Mouse (Mus musculus) heart, adult 18-20 months (tissue): Measurements from ENCODE around the gene Mertk. TPM values are rescaled to one million over a fixed set of nuclear protein-coding genes. Genes with fewer than 3 reads are reported as not detected.

Experiments used
- DNase-seq, 2 experiments: peaks; one replicate each; pipeline ENCODE4 v3.0.0; 2021 to 2022; ENCODE audit warnings: mixed read lengths in 1 of 2
- total RNA-seq, 2 experiments: library from RNA; stranded (reverse); gene quantifications; 2 replicates each; pipeline ENCODE4 v1.2.3; 2021

Gene Mertk
- total RNA-seq, 2 experiments from 2014 or later, result 6.3 to 7.3 TPM

- no peak for DNase-seq
Measured at GRCm38 (mm10) chr2:128722106-128722710, 23.5 kb downstream of the Mertk start.

DNA sequence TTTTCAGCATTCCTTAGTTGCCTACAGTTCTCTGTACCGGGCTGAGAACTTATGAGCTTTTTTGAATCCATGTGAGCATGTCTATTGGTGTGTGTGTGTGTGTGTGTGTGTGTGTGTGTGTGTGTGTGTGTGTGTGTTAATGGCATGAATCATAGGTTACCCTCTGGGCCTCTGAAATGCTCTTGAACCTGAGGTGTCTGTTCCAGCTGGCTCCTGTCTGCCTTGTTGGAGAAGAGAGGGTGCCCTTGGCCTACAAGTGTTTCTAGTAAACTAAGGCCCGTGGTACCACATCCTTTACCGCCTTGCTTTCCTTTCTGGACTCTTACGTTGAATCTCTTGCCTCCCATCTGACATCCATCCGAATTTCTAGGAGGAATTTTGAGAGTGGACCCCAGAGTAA lies 27.3 kb downstream of the Mertk start:
- DNase-seq, result no peak

DNA sequence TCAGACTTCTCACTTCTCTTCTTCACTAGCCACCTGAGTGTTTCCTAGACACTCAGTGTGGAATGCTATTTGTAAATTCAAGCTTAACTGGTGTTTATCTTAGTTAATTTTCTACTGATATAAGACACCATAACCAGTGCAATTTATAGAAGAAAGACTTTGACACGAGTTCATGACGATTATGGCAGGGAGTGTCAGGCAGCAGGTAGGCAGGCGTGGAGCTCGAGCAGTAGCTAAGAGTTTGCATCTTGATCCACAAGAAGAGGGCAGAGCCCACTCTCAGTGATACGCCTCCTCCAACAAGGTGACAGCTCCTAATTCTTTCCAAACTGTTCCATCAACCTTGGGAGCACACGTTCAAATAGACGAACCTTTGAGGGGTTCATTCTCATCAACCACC lies 27.9 kb downstream of the Mertk start:
- no peak for DNase-seq

DNA sequence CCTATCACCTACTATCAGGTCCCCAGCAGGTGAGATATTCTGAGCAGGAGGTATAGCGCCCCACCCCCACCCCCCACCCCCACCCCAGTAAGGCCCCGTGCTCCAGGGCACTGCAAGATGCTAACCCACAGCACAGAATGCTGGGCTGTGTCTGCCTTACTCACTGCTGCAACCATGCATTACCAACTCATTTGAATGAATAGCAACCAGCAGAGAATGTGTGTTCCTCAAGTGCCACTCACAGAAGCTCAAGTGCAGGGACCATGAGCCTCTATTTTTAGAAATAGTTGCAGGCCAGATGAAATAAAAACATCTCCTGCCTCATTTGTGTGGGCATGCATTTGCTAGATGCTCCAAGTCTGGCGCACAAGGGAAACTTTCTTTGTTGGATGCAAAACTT lies 28.8 kb downstream of the Mertk start:
- DNase-seq, result no peak

DNA sequence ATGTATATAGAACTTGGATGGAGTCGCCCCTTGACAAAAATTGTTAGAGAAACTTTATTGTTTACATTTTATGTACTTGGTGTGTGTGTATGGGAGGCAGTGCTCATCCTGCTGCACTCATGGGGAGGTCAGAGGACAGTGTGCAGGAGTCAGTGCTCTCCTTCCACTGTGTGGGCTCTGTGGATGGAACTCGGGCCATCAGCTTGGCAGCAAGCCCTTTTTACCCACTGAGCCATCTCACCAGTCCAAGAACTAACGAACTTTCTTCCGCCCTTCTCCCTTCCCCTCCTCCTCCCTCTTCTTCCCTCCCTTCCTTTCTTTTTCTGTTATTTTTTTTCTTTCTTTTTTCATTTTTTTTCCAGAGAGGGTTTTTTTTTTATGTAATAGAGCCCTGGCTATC lies 29.3 kb downstream of the Mertk start:
- no peak for DNase-seq

GRCm38 (mm10) chr2:128729141-128729540 lies 30.4 kb downstream of the Mertk start:
- DNase-seq, result no peak

GRCm38 (mm10) chr2:128731514-128731913 lies 32.8 kb downstream of the Mertk start:
- no peak for DNase-seq

DNA sequence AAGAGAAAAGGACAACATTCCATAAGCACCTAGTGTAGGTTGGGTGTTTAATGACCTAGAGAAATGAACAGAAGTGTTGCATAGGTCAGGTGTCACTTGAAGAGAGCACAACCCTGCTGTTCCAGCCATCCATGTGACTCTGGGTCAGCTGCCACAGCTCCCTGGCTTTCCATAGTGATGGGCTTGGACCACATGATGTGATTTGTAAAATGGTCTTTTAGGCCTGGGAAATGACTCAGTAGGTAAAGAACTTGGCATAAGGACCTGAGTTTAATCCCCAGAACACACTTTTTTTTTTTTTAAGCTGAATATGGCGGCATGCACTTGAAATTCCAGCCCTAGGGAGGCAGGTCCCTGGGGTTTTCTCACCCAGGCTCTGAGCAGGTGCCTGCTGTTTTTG lies 33.2 kb downstream of the Mertk start:
- no peak for DNase-seq

DNA sequence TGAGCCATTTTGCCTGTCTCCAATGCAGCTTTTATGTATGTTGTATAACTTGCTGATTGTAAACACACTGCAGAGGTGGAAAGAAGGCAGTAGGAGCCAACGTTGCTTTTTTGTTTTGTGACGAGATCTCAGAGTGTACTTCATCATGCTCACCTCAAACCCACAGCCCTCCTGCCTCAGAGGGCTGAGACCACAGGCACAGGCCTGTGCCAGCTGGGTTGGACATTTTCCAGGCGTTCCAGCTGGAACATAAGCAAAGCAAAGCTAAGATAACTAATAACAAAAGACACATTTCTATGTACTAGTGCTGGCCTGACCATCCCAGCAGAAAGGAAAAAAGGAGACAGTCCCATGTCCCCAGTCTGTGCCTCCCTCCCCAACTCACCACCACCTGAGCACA lies 36.3 kb downstream of the Mertk start:
- no peak for DNase-seq

DNA sequence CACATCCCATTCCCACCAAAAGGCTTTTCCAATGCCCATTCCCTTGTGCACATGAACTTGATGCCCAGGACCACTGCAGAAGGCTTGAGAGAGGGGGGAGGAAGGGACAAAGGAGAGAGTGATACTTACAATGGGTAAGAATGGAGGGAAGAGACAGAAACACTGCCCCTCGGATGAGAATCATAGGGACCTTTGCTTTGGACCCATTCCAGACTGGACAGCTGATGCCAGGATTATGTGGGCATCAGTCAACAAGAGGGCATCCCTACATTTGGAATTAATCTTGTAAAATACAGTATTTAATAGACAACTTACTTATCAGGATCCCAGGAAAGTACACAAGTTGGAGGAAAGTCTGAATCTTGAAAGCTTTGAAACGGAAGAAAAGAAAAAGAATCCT lies 38.3 kb downstream of the Mertk start:
- DNase-seq, result no peak

- DNase-seq, result no peak
Measured at GRCm38 (mm10) chr2:128737796-128738195, 39.0 kb downstream of the Mertk start.

GRCm38 (mm10) chr2:128738725-128739258 lies 40.0 kb downstream of the Mertk start:
- peak; percentile 76 to 80 for DNase-seq

DNA sequence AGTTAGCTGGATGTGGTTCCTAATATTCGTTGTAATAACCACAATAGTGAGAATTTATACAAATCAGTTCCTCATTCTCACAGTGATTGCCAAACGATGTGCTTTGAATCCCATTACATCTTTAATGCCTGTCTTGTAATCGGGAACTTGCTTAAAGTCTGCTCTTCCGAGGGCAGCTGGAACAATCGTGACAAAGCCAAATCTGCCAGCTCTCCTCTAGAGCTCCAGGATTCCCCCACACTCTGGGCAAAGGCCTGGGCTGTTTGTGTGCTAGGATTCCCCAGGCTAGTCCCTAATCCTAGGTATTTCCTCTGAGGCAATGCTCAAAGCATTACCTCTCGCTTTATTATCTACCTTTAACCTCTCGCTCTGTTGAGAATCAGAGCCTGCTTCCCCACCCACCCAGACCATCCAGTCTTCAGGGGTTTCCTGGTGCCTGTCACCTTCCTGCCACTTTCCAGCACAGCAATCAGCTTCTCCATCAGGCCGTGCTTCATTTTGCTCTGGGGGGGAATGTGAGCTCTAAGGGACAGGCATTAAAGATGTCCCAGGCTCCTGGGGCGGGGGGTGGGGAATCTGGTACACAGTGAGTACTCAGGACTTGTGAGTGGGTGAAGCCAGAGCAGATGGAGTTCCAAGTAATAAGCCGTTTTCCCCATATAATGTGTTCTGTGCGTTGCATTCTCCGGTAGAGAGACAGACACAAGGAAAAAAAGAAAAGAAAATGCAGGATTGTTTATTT lies 47.3 kb downstream of the Mertk start:
- peak; percentile 42 to 46 for DNase-seq

DNA sequence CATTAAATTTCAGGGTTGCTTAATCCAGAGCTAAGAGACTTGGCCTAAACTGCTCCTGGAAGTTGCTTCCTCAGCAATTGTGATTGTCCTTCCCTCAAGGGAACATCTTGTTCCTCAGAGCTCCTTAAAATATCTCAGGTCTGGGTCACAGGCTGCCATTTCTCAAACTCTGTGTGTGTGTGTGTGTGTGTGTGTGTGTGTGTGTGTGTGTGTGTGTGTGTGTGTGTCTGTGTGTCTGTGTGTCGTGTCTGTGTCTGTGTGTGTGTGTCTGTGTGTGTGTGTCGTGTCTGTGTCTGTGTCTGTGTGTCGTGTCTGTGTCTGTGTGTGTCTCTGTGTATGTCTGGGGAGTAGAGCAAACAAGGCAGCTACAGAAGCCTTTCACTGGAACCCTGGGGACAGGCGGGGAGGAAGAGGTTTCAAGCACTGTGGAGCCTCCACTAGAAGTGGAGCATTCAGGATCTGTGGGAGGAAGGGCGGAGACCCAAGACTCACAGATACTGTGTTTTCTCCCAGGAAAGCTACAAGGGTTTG lies 47.9 kb downstream of the Mertk start:
- DNase-seq, result peak; percentile 65 to 84

DNA sequence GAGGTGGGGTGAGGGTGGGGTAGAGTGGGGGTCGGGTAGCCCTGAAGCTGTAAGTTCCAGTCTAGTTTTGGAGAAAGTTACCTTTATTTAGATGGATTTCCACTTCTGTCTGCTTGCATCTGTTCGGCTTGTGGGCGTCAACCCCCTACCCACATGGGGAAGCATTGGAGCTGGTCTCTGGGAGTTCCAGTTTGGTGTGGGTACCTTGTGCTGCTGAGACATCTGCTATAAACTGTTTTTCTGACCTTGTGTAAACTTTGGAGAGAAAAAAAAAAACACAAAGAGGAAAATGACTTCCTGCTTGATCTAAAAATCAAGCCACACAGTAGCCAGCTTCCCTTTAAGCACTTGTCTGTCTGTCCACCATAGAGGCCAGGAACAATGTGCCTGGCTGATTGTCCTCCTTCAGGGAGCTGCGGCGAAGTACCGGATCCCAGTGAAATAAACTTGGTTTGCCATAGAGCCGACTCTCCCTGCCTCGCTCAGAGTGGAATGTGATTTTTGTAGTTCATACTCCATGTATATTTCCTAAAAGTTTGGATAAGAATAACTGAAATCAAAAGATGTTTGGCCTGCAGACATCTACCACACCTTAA lies 48.8 kb downstream of the Mertk start:
- peak; percentile 60 to 63 for DNase-seq

- DNase-seq, result no peak
Measured at GRCm38 (mm10) chr2:128748171-128748570, 49.4 kb downstream of the Mertk start.

- DNase-seq, result peak in 1 of 2 experiments; percentile 32
Measured at GRCm38 (mm10) chr2:128751030-128751429, 52.3 kb downstream of the Mertk start.

GRCm38 (mm10) chr2:128753295-128753873 lies 54.6 kb downstream of the Mertk start:
- peak; percentile 43 to 60 for DNase-seq

DNA sequence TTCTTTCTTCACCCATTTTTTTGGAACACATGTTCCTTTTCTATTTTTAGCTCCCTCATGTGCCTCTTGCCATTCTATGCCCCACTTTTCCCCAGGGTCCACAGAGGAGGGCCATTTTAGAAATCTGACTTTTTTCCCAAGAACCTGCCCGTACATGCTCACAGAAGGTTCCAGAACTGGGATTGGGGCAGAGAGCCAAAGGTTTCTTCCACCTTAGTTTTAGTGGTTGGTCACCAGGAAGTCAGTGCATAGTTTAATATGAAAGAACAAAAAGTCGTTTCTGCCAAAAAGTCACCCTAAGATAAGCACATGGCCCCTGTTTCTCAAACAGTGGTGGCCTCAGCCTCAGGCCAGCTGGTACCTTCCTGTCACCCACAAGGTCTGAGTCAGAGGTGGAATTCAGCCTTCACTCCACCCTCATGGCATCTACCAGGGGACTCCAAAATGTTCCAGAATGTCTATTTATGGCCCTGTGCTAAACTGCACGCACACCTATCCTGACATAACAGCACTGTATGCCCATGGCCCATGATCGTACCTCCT lies 56.5 kb downstream of the Mertk start:
- peak; percentile 43 to 47 for DNase-seq

GRCm38 (mm10) chr2:128758724-128759340 lies 60.1 kb downstream of the Mertk start:
- peak; percentile 52 to 71 for DNase-seq

DNA sequence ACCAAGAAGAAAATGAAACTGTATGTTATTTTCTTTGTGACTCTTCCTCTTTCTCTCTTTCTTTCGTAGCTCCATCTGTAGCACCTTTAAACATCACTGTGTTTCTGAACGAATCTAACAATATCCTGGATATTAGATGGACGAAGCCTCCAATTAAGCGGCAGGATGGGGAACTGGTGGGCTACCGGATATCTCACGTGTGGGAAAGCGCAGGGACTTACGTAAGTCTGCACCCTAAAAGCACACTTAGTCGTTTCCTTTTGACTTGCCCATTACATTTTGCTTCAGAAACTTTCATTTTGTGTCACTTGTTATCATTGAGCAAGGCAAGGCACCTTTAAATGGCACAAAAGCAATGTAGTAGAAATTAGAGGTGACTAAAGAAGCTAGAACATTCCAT lies 63.3 kb downstream of the Mertk start:
- no peak for DNase-seq

DNA sequence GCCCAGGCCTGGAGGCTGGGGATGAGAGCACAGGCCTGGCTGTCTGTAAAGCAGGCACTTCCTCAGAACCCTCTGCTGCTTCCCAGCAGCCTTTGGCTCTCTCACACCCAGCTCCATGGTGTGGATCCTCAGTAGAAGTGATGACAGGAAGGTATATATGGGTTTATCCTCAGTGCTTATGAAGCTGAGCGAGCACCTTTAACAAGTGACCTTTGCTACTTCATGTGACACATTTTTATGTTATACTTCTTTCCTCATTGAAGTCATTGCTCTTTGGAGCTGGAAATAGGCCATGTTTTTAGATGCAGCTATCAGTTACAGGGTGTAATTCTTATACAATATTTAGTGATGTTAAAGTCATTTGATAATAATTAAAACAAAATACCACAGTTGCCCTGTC lies 67.0 kb downstream of the Mertk start:
- no peak for DNase-seq
